Mouse (Mus musculus) inflammation-experienced regulatory T-cells, adult 6 months (primary cell): ENCODE measurements at regions not wholly inside any gene's neighbourhood (a gene's known extent, or its start where the extent isn't known, plus 50 kb on each side); places are given as distances from the start of the nearest gene placed in this dataset.

Experiments used
- ATAC-seq: one replicate; pipeline ENCODE4 v1.8.0; 2017

GRCm38 (mm10) chr2:50690120-50691103, 393.8 kb upstream of the Mmadhc start:
- no peak for ATAC-seq

- ATAC-seq: no peak
These were observed 391.1 kb upstream of the Mmadhc start for GRCm38 (mm10) chr2:50687672-50688151.

- no peak for ATAC-seq
These were observed 390.6 kb upstream of the Mmadhc start for GRCm38 (mm10) chr2:50687222-50687621.

- ATAC-seq: no peak
These were observed 380.9 kb upstream of the Mmadhc start for GRCm38 (mm10) chr2:50677456-50677855.

- no peak for ATAC-seq
These were observed 379.3 kb upstream of the Mmadhc start for GRCm38 (mm10) chr2:50675736-50676550.

- no peak for ATAC-seq
These were observed 378.2 kb upstream of the Mmadhc start for GRCm38 (mm10) chr2:50674856-50675175.

- ATAC-seq: no peak
These were observed 377.7 kb upstream of the Mmadhc start for GRCm38 (mm10) chr2:50674151-50674855.

GRCm38 (mm10) chr2:50669297-50669696, 372.7 kb upstream of the Mmadhc start:
- ATAC-seq: no peak

GRCm38 (mm10) chr2:50668789-50669188, 372.2 kb upstream of the Mmadhc start:
- no peak for ATAC-seq

- ATAC-seq: no peak
These were observed 370.6 kb upstream of the Mmadhc start for GRCm38 (mm10) chr2:50667180-50667579.

GRCm38 (mm10) chr2:50662504-50662903, 365.9 kb upstream of the Mmadhc start:
- ATAC-seq: no peak

- no peak for ATAC-seq
These were observed 363.4 kb upstream of the Mmadhc start for GRCm38 (mm10) chr2:50660000-50660399.

- ATAC-seq: no peak
These were observed 361.2 kb upstream of the Mmadhc start for GRCm38 (mm10) chr2:50657826-50658225.

GRCm38 (mm10) chr2:50656351-50656750, 359.8 kb upstream of the Mmadhc start:
- no peak for ATAC-seq

- ATAC-seq: no peak
These were observed 358.3 kb upstream of the Mmadhc start for GRCm38 (mm10) chr2:50654953-50655324.

GRCm38 (mm10) chr2:50654221-50654952, 357.8 kb upstream of the Mmadhc start:
- ATAC-seq: no peak

- ATAC-seq: no peak
These were observed 356.6 kb upstream of the Mmadhc start for GRCm38 (mm10) chr2:50653121-50653615.

GRCm38 (mm10) chr2:50649656-50650055, 353.1 kb upstream of the Mmadhc start:
- ATAC-seq: no peak

- no peak for ATAC-seq
These were observed 346.6 kb upstream of the Mmadhc start for GRCm38 (mm10) chr2:50643219-50643618.

GRCm38 (mm10) chr2:50642198-50642597, 345.6 kb upstream of the Mmadhc start:
- no peak for ATAC-seq

- ATAC-seq: no peak
These were observed 339.3 kb upstream of the Mmadhc start for GRCm38 (mm10) chr2:50635896-50636295.

GRCm38 (mm10) chr2:50631786-50632185, 335.2 kb upstream of the Mmadhc start:
- ATAC-seq: no peak
